Mouse (Mus musculus) midbrain, embryonic 15.5 days (tissue): Measurements from ENCODE around the gene Mecom. TPM values are rescaled to one million over a fixed set of nuclear protein-coding genes. Genes with fewer than 3 reads are reported as not detected.

Experiments used
- ATAC-seq: fragments of 200-750 bp; cut with Nextera tagmentation; replicated peaks from 2 replicates; pipeline ENCODE4 v1.8.0; 2017; ENCODE audit warnings: moderate TSS enrichment
- H3K27ac ChIP-seq: fragments of 300-500 bp; sonication (generic); 2 replicates; pipeline ENCODE4 v1.5.1; 2015; ENCODE audit warnings: mild to moderate bottlenecking, inconsistent platforms
- H3K27me3 ChIP-seq: fragments of 300-500 bp; sonication (generic); replicated peaks from 2 replicates; pipeline ENCODE4 v1.6.1; 2015; ENCODE audit warnings: inconsistent platforms
- H3K36me3 ChIP-seq: fragments of 300-500 bp; sonication (generic); replicated peaks from 2 replicates; pipeline ENCODE4 v1.6.1; 2015; ENCODE audit warnings: inconsistent platforms
- H3K4me1 ChIP-seq: fragments of 300-500 bp; sonication (generic); 2 replicates; pipeline ENCODE4 v1.6.1; 2015; ENCODE audit warnings: inconsistent platforms
- H3K4me2 ChIP-seq: fragments of 300-500 bp; sonication (generic); 2 replicates; pipeline ENCODE4 v1.6.1; 2015; ENCODE audit warnings: inconsistent platforms, mild to moderate bottlenecking, moderate library complexity
- H3K4me3 ChIP-seq: fragments of 300-500 bp; sonication (generic); 2 replicates; pipeline ENCODE4 v1.5.1; 2015; ENCODE audit warnings: mild to moderate bottlenecking, inconsistent platforms
- H3K9ac ChIP-seq: fragments of 300-500 bp; sonication (generic); 2 replicates; pipeline ENCODE4 v1.6.1; 2015; ENCODE audit warnings: mild to moderate bottlenecking, inconsistent platforms
- H3K9me3 ChIP-seq: fragments of 300-500 bp; sonication (generic); 2 replicates; pipeline ENCODE4 v1.6.1; 2016; ENCODE audit warnings: inconsistent platforms
- WGBS: fragments of 180-500 bp; shearing (Covaris S2); methylation state at CpG from one replicate; pipeline ENCODE4 v1.1.7; 2015; ENCODE audit warnings: mixed read lengths; 5-methylcytosine and 5-hydroxymethylcytosine counted together
- polyA plus RNA-seq: library from polyadenylated mRNA; unstranded; fragments of >200 nt; fragmentation: Nextera tagmentation; extraction: Ambion mirVana; gene quantifications from 2 replicates; pipeline ENCODE4 v1.2.1, GENCODE M21; 2015

Gene Mecom
- polyA plus RNA-seq, 1 experiment from 2014 or later: 5.2 TPM

DNA sequence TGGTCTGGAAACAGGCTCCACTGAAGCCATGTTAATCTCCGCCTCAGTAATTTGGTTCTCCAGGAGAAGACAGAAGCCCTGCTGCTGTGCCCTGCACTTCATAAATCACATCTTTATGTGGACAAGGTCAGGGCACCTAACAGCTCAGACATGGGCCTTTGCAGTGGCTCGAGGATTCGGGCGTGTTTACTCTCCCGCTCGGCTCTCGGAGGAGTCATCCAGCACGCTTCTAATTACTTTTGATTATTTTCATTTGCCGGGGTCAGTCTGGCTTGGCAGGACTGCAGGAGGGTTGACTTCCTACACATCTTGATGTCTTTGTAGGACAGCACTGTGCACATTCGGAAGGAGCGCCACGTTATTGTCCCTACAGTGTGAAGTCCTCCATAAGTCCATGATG lies 529.6 kb downstream of the Mecom start:
- no peak overlapping the region for H3K4me2 ChIP-seq
- H3K9ac ChIP-seq: no peak overlapping the region
- ATAC-seq: no peak
- H3K4me3 ChIP-seq: no peak overlapping the region
- H3K27me3 ChIP-seq: peaks cover 4% of the 10 kb centered on the region; the same call in 1 of the 2 replicates
- no peaks in the 10 kb centered on the region for H3K9me3 ChIP-seq
- no peaks in the 10 kb centered on the region for H3K36me3 ChIP-seq
- no peak overlapping the region for H3K27ac ChIP-seq
- 42% methylated on average over 12 of the region's 12 CpGs for WGBS
- H3K4me1 ChIP-seq: peaks cover under 1% of the 10 kb centered on the region

DNA sequence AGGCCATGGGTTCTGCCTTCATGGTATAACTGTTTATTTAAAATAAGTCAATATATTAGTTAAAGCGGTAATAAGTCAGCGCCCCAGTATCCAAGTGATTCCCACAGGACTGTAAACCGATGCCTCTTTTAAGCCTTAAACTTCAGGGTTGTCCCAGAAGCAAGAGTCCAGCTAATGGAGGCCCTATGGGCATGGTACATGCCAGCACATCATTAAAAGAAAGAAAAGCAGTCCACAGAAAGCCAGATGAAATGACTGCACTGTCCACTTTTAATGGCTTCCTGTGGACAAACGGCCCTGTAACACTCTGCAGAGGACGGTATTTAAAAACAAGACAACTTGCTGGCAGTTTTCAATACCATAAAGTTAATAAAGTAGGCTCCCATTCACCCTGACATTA lies 531.0 kb downstream of the Mecom start:
- Histone ChIP-seq H3K36me3 (no peaks in the 10 kb centered on the region), H3K9me3 (no peaks in the 10 kb centered on the region), H3K4me3 (no peak overlapping the region), H3K9ac (no peak overlapping the region), H3K4me2 (no peak overlapping the region), H3K27ac (no peak overlapping the region), H3K27me3 (peaks cover 4% of the 10 kb centered on the region; the same call in 1 of the 2 replicates), H3K4me1 (peaks cover 11% of the 10 kb centered on the region)
- ATAC-seq: no peak
- WGBS: 83% methylated on average over 5 of the region's 5 CpGs

DNA sequence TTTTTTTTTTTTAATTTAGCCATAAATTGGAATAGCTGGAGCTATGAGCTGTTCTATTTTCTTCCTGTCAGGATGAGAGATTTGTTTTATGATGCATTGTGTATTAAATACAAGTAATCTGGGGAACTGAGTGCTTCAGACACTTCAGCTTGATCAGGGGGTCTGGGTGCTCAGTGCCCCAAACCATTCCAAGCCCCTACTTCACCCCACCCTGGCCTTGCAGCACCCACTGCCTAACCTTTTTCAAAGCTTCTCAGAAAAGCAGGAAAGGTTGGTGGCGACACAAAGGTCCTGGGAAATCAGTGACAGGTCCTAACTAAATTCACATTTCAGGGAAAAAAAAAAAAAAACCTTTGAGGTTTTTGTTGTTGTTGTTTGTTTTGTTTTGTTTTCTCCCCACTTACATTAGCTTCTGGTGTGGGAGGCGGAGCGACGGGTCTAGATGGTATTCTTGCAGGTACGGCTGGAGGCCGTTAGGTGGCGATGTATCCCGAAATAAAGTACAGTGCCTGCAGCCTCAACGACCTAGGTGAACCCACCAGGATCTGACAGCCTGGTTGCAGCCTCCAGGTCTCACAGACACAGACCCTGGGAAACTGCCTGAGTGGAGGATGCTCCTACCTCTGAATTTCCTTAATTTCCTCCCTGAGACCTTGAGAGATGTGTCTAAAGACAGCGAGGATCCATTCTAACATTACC lies 532.7 kb downstream of the Mecom start:
- peak; percentile 84 for ATAC-seq
- no peak overlapping the region for H3K27ac ChIP-seq
- no peaks in the 10 kb centered on the region for H3K36me3 ChIP-seq
- H3K4me3 ChIP-seq: no peak overlapping the region
- peaks cover 11% of the 10 kb centered on the region for H3K4me1 ChIP-seq
- no peaks in the 10 kb centered on the region for H3K9me3 ChIP-seq
- no peak overlapping the region for H3K9ac ChIP-seq
- peaks cover 13% of the 10 kb centered on the region for H3K27me3 ChIP-seq
- H3K4me2 ChIP-seq: no peak overlapping the region
- WGBS: 9% methylated on average over 10 of the region's 10 CpGs

DNA sequence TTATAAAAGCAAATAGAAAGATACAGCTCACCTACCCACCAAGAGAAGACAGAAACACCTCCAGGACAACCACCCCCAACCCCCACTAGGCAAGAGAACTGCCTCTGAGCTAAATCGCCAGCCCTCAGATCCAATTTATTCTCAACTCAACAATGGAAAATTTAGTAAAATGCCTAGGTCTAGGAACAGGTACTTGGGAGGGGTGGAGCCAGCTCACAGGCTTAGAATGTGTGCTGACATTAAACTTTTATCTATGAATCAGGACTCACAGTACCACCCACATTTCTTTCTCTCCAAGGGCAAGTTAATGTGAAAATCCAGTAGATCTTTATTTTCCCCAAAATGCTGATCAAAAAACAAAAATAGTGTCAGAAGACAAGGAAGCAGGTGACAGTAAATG lies 533.5 kb downstream of the Mecom start:
- H3K4me2 ChIP-seq: no peak overlapping the region
- H3K4me1 ChIP-seq: peaks cover 11% of the 10 kb centered on the region
- H3K4me3 ChIP-seq: no peak overlapping the region
- H3K27ac ChIP-seq: no peak overlapping the region
- no peak for ATAC-seq
- no peaks in the 10 kb centered on the region for H3K9me3 ChIP-seq
- H3K36me3 ChIP-seq: no peaks in the 10 kb centered on the region
- no peak overlapping the region for H3K9ac ChIP-seq
- peaks cover 16% of the 10 kb centered on the region for H3K27me3 ChIP-seq
- WGBS: 49% methylated on average over 1 of the region's 1 CpGs

DNA sequence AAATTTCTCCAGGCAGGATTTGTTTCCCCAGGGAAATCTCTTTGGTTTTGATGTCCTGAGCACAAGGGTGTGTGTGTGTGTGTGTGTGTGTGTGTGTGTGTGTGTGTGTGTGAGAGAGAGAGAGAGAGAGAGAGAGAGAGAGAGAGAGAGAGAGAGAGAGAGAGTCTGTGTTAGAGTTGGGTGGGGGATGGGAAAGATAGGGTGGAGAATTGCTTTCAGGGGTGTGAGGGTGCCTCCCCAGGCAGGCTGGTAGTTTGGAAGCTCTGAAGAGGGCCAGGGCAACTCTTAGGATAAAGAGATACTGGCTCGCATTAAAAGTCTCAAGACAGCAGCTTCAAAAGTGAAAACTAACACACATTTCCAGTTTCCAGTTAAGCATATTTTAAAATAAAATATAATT lies 534.4 kb downstream of the Mecom start:
- H3K4me3 ChIP-seq: peak overlapping the region; percentile 40
- no peaks in the 10 kb centered on the region for H3K9me3 ChIP-seq
- peaks cover 16% of the 10 kb centered on the region for H3K27me3 ChIP-seq
- H3K27ac ChIP-seq: no peak overlapping the region
- peaks cover 11% of the 10 kb centered on the region for H3K4me1 ChIP-seq
- ATAC-seq: no peak
- H3K4me2 ChIP-seq: peak overlapping the region; percentile 75
- H3K36me3 ChIP-seq: no peaks in the 10 kb centered on the region
- no peak overlapping the region for H3K9ac ChIP-seq
- 35% methylated on average over 1 of the region's 1 CpGs for WGBS

DNA sequence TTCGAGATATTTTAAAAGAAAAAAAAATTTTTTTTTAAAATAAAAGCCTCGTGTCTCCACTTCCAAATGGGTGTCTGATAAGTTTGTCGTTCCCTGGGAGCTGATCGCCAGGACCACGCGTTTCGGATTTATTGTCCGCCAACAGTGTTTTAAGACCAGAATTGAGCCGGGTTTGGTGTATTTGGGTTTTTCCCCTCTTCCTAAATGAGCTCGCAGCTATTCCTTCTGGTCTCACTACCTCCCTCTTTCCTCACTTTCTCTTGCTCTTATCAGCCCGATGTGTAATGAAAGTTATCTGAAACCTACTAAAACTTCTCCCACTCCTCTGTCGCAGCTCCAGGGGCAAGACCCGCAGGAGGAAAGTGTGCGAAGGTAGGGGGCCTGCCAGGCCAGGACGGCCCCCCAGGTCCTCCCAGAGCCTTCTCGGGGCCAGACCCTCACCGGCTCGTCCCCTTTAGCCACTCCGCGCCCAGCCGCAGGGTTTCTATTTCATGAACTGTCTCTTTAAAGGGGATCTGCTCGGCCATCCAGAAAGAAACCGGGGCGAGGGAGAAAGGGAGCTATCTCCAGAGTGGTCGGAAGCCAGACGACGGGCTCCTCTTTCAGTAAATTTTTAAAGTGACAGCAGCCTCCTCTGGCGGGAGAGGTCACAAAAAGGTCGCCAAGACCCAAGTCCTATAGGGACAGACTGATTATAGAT lies 535.0 kb downstream of the Mecom start:
- Histone ChIP-seq H3K4me2 (peak overlapping the region; percentile 75), H3K27ac (no peak overlapping the region), H3K4me3 (peak overlapping the region; percentile 40), H3K36me3 (no peaks in the 10 kb centered on the region), H3K9ac (peak overlapping the region; percentile 30), H3K9me3 (no peaks in the 10 kb centered on the region), H3K27me3 (peaks cover 16% of the 10 kb centered on the region), H3K4me1 (peaks cover 11% of the 10 kb centered on the region)
- ATAC-seq: peak; percentile 43; the same call in 1 of the 2 replicates
- under 1% methylated on average over 29 of the region's 29 CpGs for WGBS

DNA sequence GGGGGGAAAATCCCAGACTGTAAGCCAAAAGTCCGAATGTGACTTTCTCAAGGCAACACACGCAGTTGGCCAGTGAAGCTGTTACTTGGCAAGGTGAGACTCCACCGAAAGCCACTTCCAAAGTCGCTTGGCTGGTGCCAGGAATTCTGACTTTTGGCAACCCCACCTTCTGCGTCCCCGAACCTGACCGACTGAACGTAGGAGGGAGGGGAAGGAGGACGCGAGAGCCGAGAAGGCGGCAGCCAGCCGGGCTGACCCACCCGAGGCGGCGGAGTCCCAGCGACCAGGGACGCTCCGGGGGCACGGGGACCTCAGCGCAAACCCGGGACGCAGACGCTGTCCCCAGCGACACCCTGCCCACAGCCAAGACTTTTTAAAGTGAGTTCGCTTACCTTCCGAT lies 535.7 kb downstream of the Mecom start:
- ATAC-seq: no peak
- WGBS: under 1% methylated on average over 27 of the region's 27 CpGs

DNA sequence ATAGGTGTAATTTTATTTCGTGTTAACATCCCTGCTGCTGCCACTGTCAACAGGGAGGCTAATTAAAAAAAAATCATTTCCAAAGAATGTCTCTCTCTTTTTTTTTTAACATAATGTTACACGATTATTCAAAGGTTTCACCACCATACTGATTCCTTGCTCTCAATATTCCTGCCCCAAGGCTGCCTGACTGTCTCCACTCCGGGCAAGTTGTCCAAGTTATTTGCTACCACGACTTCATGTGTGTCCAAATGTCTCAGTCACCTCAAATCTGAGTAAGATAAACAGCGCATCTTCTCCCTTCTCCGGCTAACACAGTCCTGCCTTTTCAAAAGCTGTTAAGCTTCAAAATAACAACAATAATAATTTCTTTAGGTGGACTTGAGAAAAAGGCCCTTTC lies 536.1 kb downstream of the Mecom start:
- H3K27ac ChIP-seq: no peak overlapping the region
- H3K27me3 ChIP-seq: peaks cover 16% of the 10 kb centered on the region
- no peak overlapping the region for H3K9ac ChIP-seq
- H3K9me3 ChIP-seq: no peaks in the 10 kb centered on the region
- ATAC-seq: no peak
- H3K4me3 ChIP-seq: peak overlapping the region; percentile 40; the same call in 1 of the 2 replicates
- peaks cover 11% of the 10 kb centered on the region for H3K4me1 ChIP-seq
- H3K4me2 ChIP-seq: peak overlapping the region; percentile 75
- H3K36me3 ChIP-seq: no peaks in the 10 kb centered on the region
- 10% methylated on average over 6 of the region's 6 CpGs for WGBS

More for the DNA sequence above, 535.7 kb downstream of the Mecom start:
- peak overlapping the region; percentile 40 for H3K4me3 ChIP-seq
- H3K27ac ChIP-seq: no peak overlapping the region
- no peaks in the 10 kb centered on the region for H3K36me3 ChIP-seq
- no peak overlapping the region; the same call in 1 of the 2 replicates for H3K9ac ChIP-seq
- peak overlapping the region; percentile 75 for H3K4me2 ChIP-seq
- H3K27me3 ChIP-seq: peaks cover 16% of the 10 kb centered on the region
- H3K9me3 ChIP-seq: no peaks in the 10 kb centered on the region
- H3K4me1 ChIP-seq: peaks cover 11% of the 10 kb centered on the region

DNA sequence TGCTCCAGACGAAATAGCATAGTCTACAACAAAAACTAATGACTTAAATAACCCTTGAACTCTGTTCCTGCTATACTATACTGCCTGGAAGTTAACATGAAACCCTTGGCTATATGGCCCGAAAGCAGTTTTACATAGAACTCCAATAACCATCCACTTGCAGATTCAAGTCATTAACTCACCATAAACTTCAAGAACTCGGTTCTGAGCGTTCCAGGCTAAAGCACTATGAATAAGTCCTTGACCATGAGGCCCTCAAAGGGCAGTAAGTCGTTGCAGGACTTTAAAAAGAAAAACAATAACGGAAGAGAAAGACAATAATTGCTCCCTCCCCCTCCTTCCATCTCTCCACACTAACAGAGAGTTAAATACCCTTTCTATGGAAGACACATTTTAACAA lies 536.9 kb downstream of the Mecom start:
- Histone ChIP-seq H3K4me2 (no peak overlapping the region), H3K27ac (no peak overlapping the region), H3K27me3 (peaks cover 16% of the 10 kb centered on the region), H3K4me3 (no peak overlapping the region), H3K36me3 (no peaks in the 10 kb centered on the region), H3K9ac (no peak overlapping the region), H3K4me1 (peaks cover 11% of the 10 kb centered on the region), H3K9me3 (no peaks in the 10 kb centered on the region)
- ATAC-seq: no peak
- 39% methylated on average over 6 of the region's 6 CpGs for WGBS

DNA sequence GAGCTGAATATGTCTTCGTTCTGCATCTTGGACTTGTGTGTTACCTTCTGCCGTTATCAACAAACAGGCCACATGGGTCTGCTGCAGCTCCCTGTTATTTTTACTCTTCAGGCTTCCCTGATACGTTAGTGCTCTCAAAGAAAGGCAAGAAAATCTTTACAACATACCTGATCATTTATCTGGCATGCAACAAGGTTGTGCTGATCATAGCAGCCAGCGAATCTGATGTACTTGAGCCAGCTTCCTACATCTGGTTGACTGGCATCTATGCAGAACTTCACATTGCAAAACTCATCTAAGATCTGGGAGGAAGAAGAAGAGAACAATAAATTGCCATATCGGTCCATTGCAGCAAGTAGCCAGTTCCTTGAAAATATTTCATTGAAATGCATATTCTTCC lies 538.2 kb downstream of the Mecom start:
- no peak overlapping the region for H3K27ac ChIP-seq
- no peaks in the 10 kb centered on the region for H3K9me3 ChIP-seq
- H3K36me3 ChIP-seq: no peaks in the 10 kb centered on the region
- WGBS: 76% methylated on average over 5 of the region's 5 CpGs
- no peak overlapping the region for H3K4me3 ChIP-seq
- H3K9ac ChIP-seq: no peak overlapping the region
- ATAC-seq: no peak
- H3K4me1 ChIP-seq: peaks cover 13% of the 10 kb centered on the region
- H3K4me2 ChIP-seq: no peak overlapping the region
- peaks cover 16% of the 10 kb centered on the region for H3K27me3 ChIP-seq

DNA sequence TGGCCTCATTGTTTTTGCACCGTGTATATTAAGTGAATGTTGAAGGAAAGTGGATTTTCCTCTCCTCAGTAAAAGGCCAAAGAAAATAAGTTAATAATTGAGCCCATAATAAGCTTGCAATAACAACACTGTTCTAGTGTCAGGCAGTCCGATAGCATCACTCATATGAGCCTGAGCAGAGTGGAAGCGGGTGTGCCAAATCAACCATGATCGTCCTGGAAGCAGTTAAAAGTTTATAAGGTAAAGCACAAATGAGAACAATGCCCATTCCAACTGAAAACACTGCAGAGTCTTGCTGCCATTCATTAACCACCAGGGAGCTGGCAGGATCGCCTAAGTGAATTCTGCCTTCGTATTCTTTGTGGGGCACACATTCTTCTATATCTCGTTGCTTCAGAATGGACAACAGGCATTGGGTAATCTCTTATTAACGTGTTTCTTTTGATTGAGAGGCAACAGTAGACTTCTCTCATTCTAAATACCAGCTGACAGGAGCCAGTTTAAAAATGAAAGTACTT lies 542.9 kb downstream of the Mecom start:
- Histone ChIP-seq H3K27ac (no peak overlapping the region), H3K4me1 (0 out of 2 replicates have a peak, but pooled peaks cover 2% of the 10 kb centered on the region), H3K36me3 (no peaks in the 10 kb centered on the region), H3K9ac (no peak overlapping the region), H3K4me2 (no peak overlapping the region), H3K9me3 (no peaks in the 10 kb centered on the region), H3K4me3 (no peak overlapping the region), H3K27me3 (peaks cover 4% of the 10 kb centered on the region)
- WGBS: 29% methylated on average over 8 of the region's 8 CpGs
- no peak for ATAC-seq

DNA sequence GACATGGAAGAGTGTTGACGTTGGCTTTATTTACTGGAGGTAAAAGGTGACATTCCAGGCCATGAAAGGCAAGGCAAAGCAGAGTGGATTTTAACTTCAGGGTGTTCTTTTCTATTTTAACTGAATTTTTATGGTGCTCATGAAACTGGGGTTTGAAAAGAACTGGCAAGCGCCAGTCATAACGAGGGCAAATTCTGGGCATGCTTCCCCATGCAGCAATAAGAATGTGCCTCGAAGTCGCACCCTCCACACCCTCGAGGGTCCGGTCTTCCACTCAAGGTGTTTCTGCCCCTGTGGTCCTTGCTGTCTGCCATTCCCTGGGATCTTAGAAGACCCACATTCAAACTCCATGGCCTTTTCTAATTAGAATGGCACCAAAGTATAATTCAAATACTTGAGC lies 547.5 kb downstream of the Mecom start:
- 0 out of 2 replicates have a peak, but pooled peaks cover 2% of the 10 kb centered on the region for H3K4me1 ChIP-seq
- no peak for ATAC-seq
- no peaks in the 10 kb centered on the region for H3K27me3 ChIP-seq
- H3K4me3 ChIP-seq: no peak overlapping the region
- no peak overlapping the region for H3K27ac ChIP-seq
- 82% methylated on average over 7 of the region's 7 CpGs for WGBS
- no peaks in the 10 kb centered on the region for H3K36me3 ChIP-seq
- H3K9me3 ChIP-seq: no peaks in the 10 kb centered on the region
- H3K9ac ChIP-seq: no peak overlapping the region
- H3K4me2 ChIP-seq: no peak overlapping the region
